Comparison of ENCODE assay signal across 18 mouse cellular contexts in genomic region chr11:80766472-80767319, GRCm38 (mm10). TPM values are rescaled to one million over a fixed set of nuclear protein-coding genes. Genes with fewer than 3 reads are reported as not detected.
DNase-seq lines count a peak whose midpoint lies in the region; ATAC-seq and TF ChIP-seq lines count a peak whose summit lies in the region.
"Had no signal": no experiment of that assay in that cellular context is flagged by ENCODE, and none has a peak within 500 bp of the region (broad histone marks: within the 10 kb centered on the region; RNA-seq: fewer than 3 reads in every experiment).

No protein-coding gene starts in this region.

- H3K4me1 ChIP-seq in MEL (ENCODE audit: control insufficient read depth in 1 of 2, insufficient read depth in 2 of 2, low read length in 2 of 2): peaks cover 51% of the 10 kb centered on the region in 2 experiments
- peaks cover 31% of the 10 kb centered on the region for H3K4me1 ChIP-seq in lung, embryonic 15.5 days
- H3K4me1 ChIP-seq in hindbrain, embryonic 13.5 days (replicated peaks): no peaks in the 10 kb centered on the region; the same call in none of the 2 replicates

- no peak overlapping the region for H3K4me2 ChIP-seq in lung, embryonic 15.5 days
- H3K4me2 ChIP-seq in hindbrain, embryonic 13.5 days: no peak overlapping the region
- H3K4me2 ChIP-seq: hindbrain, embryonic 14.5 days; neural tube, embryonic 12.5 days had no signal

- H3K27me3 ChIP-seq in MEL (ENCODE audit: control insufficient read depth in 1 of 2, insufficient read depth in 2 of 2, low read length in 2 of 2): no peaks in the 10 kb centered on the region
- H3K27me3 ChIP-seq in lung, embryonic 15.5 days: no peaks in the 10 kb centered on the region
- no peaks in the 10 kb centered on the region for H3K27me3 ChIP-seq in hindbrain, embryonic 13.5 days
- H3K27me3 ChIP-seq: CH12.LX; neural tube, embryonic 12.5 days had no signal

- no peak for TF ChIP-seq RAD21 in MEL (IDR thresholded peaks at IDR 0.05; ENCODE audit: low read depth, low read length)

- H3K27ac ChIP-seq in MEL (ENCODE audit: control insufficient read depth, low read depth, low read length): peak overlapping the region; percentile 93
- H3K27ac ChIP-seq in lung, embryonic 15.5 days: peak overlapping the region; percentile 73
- no peak overlapping the region for H3K27ac ChIP-seq in hindbrain, embryonic 13.5 days
- H3K27ac ChIP-seq: hindbrain, embryonic 14.5 days; macrophage; neural tube, embryonic 12.5 days; stomach, postnatal 0 days had no signal

- ATAC-seq in erythroid progenitor cell, adult 5-6 weeks (replicated peaks; ENCODE audit: low FRiP score, poor library complexity, severe bottlenecking): peak; percentile 30; the same call in 1 of the 2 replicates
- no peak for ATAC-seq in lung, embryonic 15.5 days (ENCODE audit: borderline replicate concordance, extremely low read depth, low FRiP score, low TSS enrichment)
- no peak for ATAC-seq in hindbrain, embryonic 13.5 days (ENCODE audit: low FRiP score)
- ATAC-seq: intestine, postnatal 0 days; midbrain, embryonic 16.5 days had no signal

- peak; percentile 78 to 92 for DNase-seq in adrenal gland, adult (ENCODE audit: inconsistent age in 2 of 2, low spot score in 1 of 2)
- DNase-seq in adrenal gland, postnatal 4 days (ENCODE audit: low spot score in 2 of 2): no peak
- peak; percentile 92 for DNase-seq in MEL (ENCODE audit: low read depth, low spot score)
- no peak for DNase-seq in layer of hippocampus, postnatal 36 days
- DNase-seq in spleen, postnatal 4 days (ENCODE audit: low spot score in 2 of 2): no peak
- DNase-seq: cerebellum, adult 11-12 months; embryo, embryonic 11 days; heart, adult 18-20 months had no signal

- TF ChIP-seq EP300 in MEL (IDR thresholded peaks at IDR 0.05; ENCODE audit: low read depth in 1 of 2, low read length in 2 of 2): peak; percentile 96 to 98

- no peaks in the 10 kb centered on the region for H3K9me3 ChIP-seq in MEL (replicated peaks; ENCODE audit: insufficient read depth, low read length)
- no peaks in the 10 kb centered on the region for H3K9me3 ChIP-seq in lung, embryonic 15.5 days
- no peaks in the 10 kb centered on the region for H3K9me3 ChIP-seq in hindbrain, embryonic 13.5 days
- H3K9me3 ChIP-seq: neural tube, embryonic 12.5 days had no signal

- peak overlapping the region; percentile 43 to 46 for H3K4me3 ChIP-seq in MEL (ENCODE audit: control insufficient read depth in 1 of 2, insufficient read depth in 1 of 2, low read depth in 2 of 2, low read length in 2 of 2)
- no peak overlapping the region for H3K4me3 ChIP-seq in lung, embryonic 15.5 days
- H3K4me3 ChIP-seq in hindbrain, embryonic 13.5 days: no peak overlapping the region
- H3K4me3 ChIP-seq: neural tube, embryonic 12.5 days had no signal

- TF ChIP-seq CTCF in MEL (IDR thresholded peaks at IDR 0.05 in 2 of 3, conservative IDR thresholded peaks at IDR 0.05 in 1 of 3; ENCODE audit: control insufficient read depth in 1 of 3, insufficient read depth in 1 of 3, low read depth in 2 of 3, low read length in 3 of 3, poor library complexity in 1 of 3, severe bottlenecking in 1 of 3): no peak

- peaks cover 38% of the 10 kb centered on the region for H3K79me2 ChIP-seq in MEL (ENCODE audit: control insufficient read depth, insufficient read depth, low read length, poor library complexity)

- H3K36me3 ChIP-seq in MEL (ENCODE audit: control insufficient read depth in 1 of 2, insufficient read depth in 2 of 2, low read length in 2 of 2): peaks cover 6 to 68% of the 10 kb centered on the region in 2 experiments
- H3K36me3 ChIP-seq in lung, embryonic 15.5 days: no peaks in the 10 kb centered on the region
- H3K36me3 ChIP-seq in hindbrain, embryonic 13.5 days: no peaks in the 10 kb centered on the region
- H3K36me3 ChIP-seq: neural tube, embryonic 12.5 days had no signal

- peak overlapping the region; percentile 65 for H3K9ac ChIP-seq in MEL (ENCODE audit: control insufficient read depth, low read depth, low read length, poor library complexity, severe bottlenecking)
- no peak overlapping the region for H3K9ac ChIP-seq in lung, embryonic 15.5 days
- H3K9ac ChIP-seq in hindbrain, embryonic 13.5 days: no peak overlapping the region
- H3K9ac ChIP-seq: hindbrain, embryonic 14.5 days; neural tube, embryonic 12.5 days had no signal

- WGBS in lung, embryonic 15.5 days: 49% methylated on average over 6 of the region's 6 CpGs
- 91% methylated on average over 6 of the region's 6 CpGs for WGBS in hindbrain, embryonic 13.5 days

- TF ChIP-seq POLR2A in MEL (IDR thresholded peaks at IDR 0.05; ENCODE audit: control insufficient read depth in 1 of 2, insufficient read depth in 1 of 2, low read depth in 1 of 2, low read length in 2 of 2, poor library complexity in 1 of 2): peak in 1 of 2 experiments; percentile 59; a peak in 2 of 4 replicates

TF ChIP-seq in MEL, 35 proteins besides CTCF, POLR2A, EP300 and RAD21 (continues in another document):
- peak; percentile 39; the same call in 1 of the 2 replicates for TF ChIP-seq NELFE (IDR thresholded peaks at IDR 0.05; ENCODE audit: low read depth, low read length)
- peak; percentile 66 for TF ChIP-seq MXI1 (IDR thresholded peaks at IDR 0.05; ENCODE audit: low read depth, low read length)
- no peak; the same call in 1 of the 2 replicates for TF ChIP-seq MEF2A (IDR thresholded peaks at IDR 0.05; ENCODE audit: extremely low read depth, insufficient replicate concordance, low read depth, low read length, poor library complexity, severe bottlenecking)
- TF ChIP-seq MAZ (IDR thresholded peaks at IDR 0.05; ENCODE audit: low read depth, low read length): peak; percentile 26; the same call in 1 of the 2 replicates
- peak; percentile 74; the same call in 1 of the 2 replicates for TF ChIP-seq POLR2AphosphoS2 (IDR thresholded peaks at IDR 0.05; ENCODE audit: low read length)
- TF ChIP-seq TBP (IDR thresholded peaks at IDR 0.05; ENCODE audit: low read depth, low read length): peak; percentile 87
- TF ChIP-seq POLR2AphosphoS5 (IDR thresholded peaks at IDR 0.05; ENCODE audit: borderline replicate concordance, low read depth, low read length): no peak
- peak; percentile 60; the same call in 1 of the 2 replicates for TF ChIP-seq MAFK (IDR thresholded peaks at IDR 0.05; ENCODE audit: borderline replicate concordance, low read depth, low read length)
- 0 out of 2 replicates have a peak, but pooled peaks have one; percentile 16 for TF ChIP-seq ELF1 (IDR thresholded peaks at IDR 0.05; ENCODE audit: low read depth, low read length)
- peak; percentile 92 for TF ChIP-seq JUND (IDR thresholded peaks at IDR 0.05; ENCODE audit: low read depth, low read length)
- TF ChIP-seq CHD2 (IDR thresholded peaks at IDR 0.05; ENCODE audit: low read length): 0 out of 2 replicates have a peak, but pooled peaks have one; percentile 20
- no peak for TF ChIP-seq NRF1 (IDR thresholded peaks at IDR 0.05; ENCODE audit: insufficient read depth, low read depth, low read length, poor library complexity, severe bottlenecking)
- peak; percentile 96 for TF ChIP-seq TCF12 (IDR thresholded peaks at IDR 0.05; ENCODE audit: low read depth, low read length)
- peak; percentile 58; the same call in 1 of the 2 replicates for TF ChIP-seq MYC (IDR thresholded peaks at IDR 0.05; ENCODE audit: low read depth, low read length)
- peak; percentile 90 for TF ChIP-seq MYB (IDR thresholded peaks at IDR 0.05; ENCODE audit: low read depth, low read length)
- peak; percentile 25; the same call in 1 of the 2 replicates for TF ChIP-seq KAT2A (conservative IDR thresholded peaks at IDR 0.05; ENCODE audit: low read depth, low read length)
- TF ChIP-seq SIN3A (IDR thresholded peaks at IDR 0.05; ENCODE audit: low read length): peak; percentile 97
- peak; percentile 44 for TF ChIP-seq HCFC1 (IDR thresholded peaks at IDR 0.05; ENCODE audit: low read depth, low read length)
- peak; percentile 95 for TF ChIP-seq ETS1 (IDR thresholded peaks at IDR 0.05; ENCODE audit: low read depth, low read length)
- TF ChIP-seq ZKSCAN1 (IDR thresholded peaks at IDR 0.05; ENCODE audit: low read depth, low read length): no peak
- peak; percentile 62; the same call in 1 of the 2 replicates for TF ChIP-seq CHD1 (IDR thresholded peaks at IDR 0.05; ENCODE audit: low read depth, low read length)
- no peak for TF ChIP-seq MAX (IDR thresholded peaks at IDR 0.05; ENCODE audit: low read length)
- TF ChIP-seq UBTF (IDR thresholded peaks at IDR 0.05; ENCODE audit: borderline replicate concordance, insufficient read depth, low read depth, low read length): 0 out of 2 replicates have a peak, but pooled peaks have one; percentile 71
- TF ChIP-seq TAL1 (IDR thresholded peaks at IDR 0.05; ENCODE audit: low read length): peak; percentile 70
- TF ChIP-seq ZNF384 (IDR thresholded peaks at IDR 0.05; ENCODE audit: low read depth, low read length): 0 out of 2 replicates have a peak, but pooled peaks have one; percentile 27
- peak; percentile 97 for TF ChIP-seq GATA1 (IDR thresholded peaks at IDR 0.05; ENCODE audit: low read depth, low read length)

RNA-seq across cellular contexts. Expression of gene Myo1d, which starts 13.1 kb away (rescaled TPM):
- 10 to 100 TPM; 34.4 to 41.9 TPM for total RNA-seq in adrenal gland, postnatal 4 days (2021)
- total RNA-seq in MEL (2012; rRNA removed): 15.9 and 20.2 TPM in 2 replicates
- polyA plus RNA-seq in MEL (2012; ENCODE audit: insufficient read depth in 1 of 2, insufficient read length in 2 of 2, low read depth in 1 of 2, low replicate concordance in 2 of 2, missing spikeins in 1 of 2): 10 to 100 TPM; 41.7 to 81.1 TPM
- 33.2 and 40.7 TPM in 2 replicates for total RNA-seq in erythroid progenitor cell, adult 5-6 weeks (2015; ENCODE audit: low replicate concordance)
- 21.6 and 26.4 TPM in 2 replicates for total RNA-seq in erythroid progenitor cell, adult 5-6 weeks (2017; ENCODE audit: low replicate concordance)
- polyA plus RNA-seq in lung, embryonic 15.5 days (2015; fragmentation: Nextera tagmentation; extraction: Ambion mirVana): 16.0 and 18.8 TPM in 2 replicates
- total RNA-seq in layer of hippocampus, postnatal 36 days (2021): 1 to 10 TPM; 7.0 to 7.8 TPM
- 2.2 and 2.4 TPM in 2 replicates for polyA plus RNA-seq in hindbrain, embryonic 13.5 days (2015; fragmentation: Nextera tagmentation; extraction: Ambion mirVana)

RNA-seq across cellular contexts. Expression of gene Tmem98, which starts 43.3 kb away (rescaled TPM):
- 10 to 100 TPM; 52.7 to 53.2 TPM for total RNA-seq in adrenal gland, postnatal 4 days (2021)
- 21.5 and 23.3 TPM in 2 replicates for total RNA-seq in MEL (2012; rRNA removed)
- 10 to 100 TPM in 1 of 2 experiments, not detected in 1; 33.5 TPM for polyA plus RNA-seq in MEL (2012; ENCODE audit: insufficient read depth in 1 of 2, insufficient read length in 2 of 2, low read depth in 1 of 2, low replicate concordance in 2 of 2, missing spikeins in 1 of 2)
- 3.6 TPM in 1 of 2 replicates, not detected in the other for total RNA-seq in erythroid progenitor cell, adult 5-6 weeks (2015; ENCODE audit: low replicate concordance)
- not detected in 2 replicates for total RNA-seq in erythroid progenitor cell, adult 5-6 weeks (2017; ENCODE audit: low replicate concordance)
- polyA plus RNA-seq in lung, embryonic 15.5 days (2015; fragmentation: Nextera tagmentation; extraction: Ambion mirVana): 132 and 133 TPM in 2 replicates
- 1 to 10 TPM; 7.3 to 8.0 TPM for total RNA-seq in layer of hippocampus, postnatal 36 days (2021)
- 32.7 and 33.5 TPM in 2 replicates for polyA plus RNA-seq in hindbrain, embryonic 13.5 days (2015; fragmentation: Nextera tagmentation; extraction: Ambion mirVana)
- polyA plus RNA-seq: macrophage had no signal

Comparison
In these comparisons a context has a peak if more than half of its experiments do, and no peak if none do; other contexts are left out.
1. DNase-seq: peak in adrenal gland, adult (2 of 2) and MEL (single experiment); none in adrenal gland, postnatal 4 days (0 of 2), layer of hippocampus, postnatal 36 days (0 of 2) and spleen, postnatal 4 days (0 of 2).
2. H3K4me3 ChIP-seq: peak in MEL (2 of 2); none in lung, embryonic 15.5 days (single experiment) and hindbrain, embryonic 13.5 days (single experiment).